Mouse (Mus musculus) hindbrain, embryonic 14.5 days (tissue): ENCODE measurements at regions not wholly inside any gene's neighbourhood (a gene's known extent, or its start where the extent isn't known, plus 50 kb on each side); places are given as distances from the start of the nearest gene placed in this dataset.

Experiments
- ATAC-seq: fragments of 200-750 bp; cut with Nextera tagmentation; 2 replicates; pipeline ENCODE4 v1.8.0; 2017; ENCODE audit warnings: moderate number of reproducible peaks, mild to moderate bottlenecking, moderate TSS enrichment, moderate library complexity; ENCODE audit not compliant: low FRiP score
- DNase-seq: peaks from one replicate; pipeline ENCODE4 v3.0.0-alpha.2; 2015; ENCODE audit warnings: low spot score
- H3K27ac ChIP-seq: fragments of 300-500 bp; sonication (generic); 2 replicates; pipeline ENCODE4 v1.5.1; 2014; ENCODE audit warnings: mild to moderate bottlenecking, moderate library complexity
- H3K27me3 ChIP-seq: fragments of 300-500 bp; sonication (generic); 2 replicates; pipeline ENCODE4 v1.6.1; 2014; ENCODE audit warnings: mild to moderate bottlenecking, low read length, mixed read lengths; ENCODE audit not compliant: control insufficient read depth, insufficient read depth
- H3K36me3 ChIP-seq: fragments of 300-500 bp; sonication (generic); replicated peaks from 2 replicates; pipeline ENCODE4 v1.6.1; 2014; ENCODE audit not compliant: control insufficient read depth, insufficient read depth
- H3K4me1 ChIP-seq: fragments of 300-500 bp; sonication (generic); replicated peaks from 2 replicates; pipeline ENCODE4 v1.6.1; 2014; ENCODE audit warnings: antibody characterized with exemption, low read length, mixed read lengths; ENCODE audit not compliant: control insufficient read depth, insufficient read depth
- H3K4me2 ChIP-seq: fragments of 300-500 bp; sonication (generic); replicated peaks from 2 replicates; pipeline ENCODE4 v1.6.1; 2014; ENCODE audit warnings: mild to moderate bottlenecking, moderate library complexity
- H3K4me3 ChIP-seq: fragments of 300-500 bp; sonication (generic); replicated peaks from 2 replicates; pipeline ENCODE4 v1.5.1; 2014; ENCODE audit warnings: mild to moderate bottlenecking, low read length
- H3K9ac ChIP-seq: fragments of 300-500 bp; sonication (generic); 2 replicates; pipeline ENCODE4 v1.6.1; 2014
- H3K9me3 ChIP-seq: fragments of 300-500 bp; sonication (generic); 2 replicates; pipeline ENCODE4 v1.6.1; 2016; ENCODE audit warnings: low read length; ENCODE audit not compliant: control insufficient read depth
- WGBS: fragments of 180-500 bp; shearing (Covaris S2); extraction: QIAGEN DNeasy Blood & Tissue Kit; methylation state at CpG from one replicate; pipeline ENCODE4 v1.1.7; 2014; 5-methylcytosine and 5-hydroxymethylcytosine counted together

- no peak overlapping the region for H3K4me2 ChIP-seq
- H3K4me3 ChIP-seq, result no peak overlapping the region
- no peaks in the 10 kb centered on the region for H3K36me3 ChIP-seq
- H3K27me3 ChIP-seq, result no peaks in the 10 kb centered on the region
- no peaks in the 10 kb centered on the region for H3K4me1 ChIP-seq
- DNase-seq (no peak), ATAC-seq (no peak)
- no peak overlapping the region for H3K27ac ChIP-seq
- WGBS, result 79% methylated on average over 1 of the region's 1 CpGs
- H3K9me3 ChIP-seq, result no peaks in the 10 kb centered on the region
- H3K9ac ChIP-seq, result no peak overlapping the region
Observed at GRCm38 (mm10) chr15:62399381-62399780, 1445.6 kb downstream of the Gsdmc2 start.

DNA sequence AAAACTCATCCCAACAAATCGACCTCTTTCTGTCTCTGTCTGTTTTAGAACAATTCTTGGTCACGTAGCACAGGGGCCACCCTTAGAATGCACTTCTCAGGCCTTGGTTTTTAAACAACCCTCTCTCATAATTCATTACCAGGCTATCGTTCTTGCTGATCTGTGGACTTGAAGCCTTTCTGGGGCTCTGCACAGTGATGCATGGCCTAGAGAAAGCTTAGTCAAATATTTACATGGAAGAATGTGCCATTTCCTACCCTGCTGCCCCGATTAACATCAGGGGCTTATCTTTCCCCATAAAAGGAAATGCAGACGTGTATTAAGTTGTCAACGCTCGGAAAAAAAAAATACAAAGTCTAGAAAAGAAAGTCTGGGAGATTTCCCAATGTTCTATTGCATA, 1448.0 kb downstream of the Gsdmc2 start:
- WGBS, result 85% methylated on average over 7 of the region's 7 CpGs
- no peak for ATAC-seq

GRCm38 (mm10) chr15:62395377-62395776, 1449.6 kb downstream of the Gsdmc2 start:
- no peaks in the 10 kb centered on the region for H3K4me1 ChIP-seq
- H3K27ac ChIP-seq, result no peak overlapping the region
- H3K9ac ChIP-seq, result no peak overlapping the region
- no peak for ATAC-seq
- H3K9me3 ChIP-seq, result no peaks in the 10 kb centered on the region
- no peak for DNase-seq
- no peak overlapping the region for H3K4me2 ChIP-seq
- H3K27me3 ChIP-seq, result no peaks in the 10 kb centered on the region
- H3K36me3 ChIP-seq, result no peaks in the 10 kb centered on the region
- H3K4me3 ChIP-seq, result no peak overlapping the region
- WGBS, result 95% methylated on average over 2 of the region's 2 CpGs

More for the DNA sequence above, 1448.0 kb downstream of the Gsdmc2 start:
- Histone ChIP-seq H3K9me3 (no peaks in the 10 kb centered on the region), H3K27ac (no peak overlapping the region), H3K9ac (no peak overlapping the region), H3K4me2 (no peak overlapping the region), H3K27me3 (no peaks in the 10 kb centered on the region), H3K4me3 (no peak overlapping the region), H3K4me1 (no peaks in the 10 kb centered on the region), H3K36me3 (no peaks in the 10 kb centered on the region)
- DNase-seq, result no peak

DNA sequence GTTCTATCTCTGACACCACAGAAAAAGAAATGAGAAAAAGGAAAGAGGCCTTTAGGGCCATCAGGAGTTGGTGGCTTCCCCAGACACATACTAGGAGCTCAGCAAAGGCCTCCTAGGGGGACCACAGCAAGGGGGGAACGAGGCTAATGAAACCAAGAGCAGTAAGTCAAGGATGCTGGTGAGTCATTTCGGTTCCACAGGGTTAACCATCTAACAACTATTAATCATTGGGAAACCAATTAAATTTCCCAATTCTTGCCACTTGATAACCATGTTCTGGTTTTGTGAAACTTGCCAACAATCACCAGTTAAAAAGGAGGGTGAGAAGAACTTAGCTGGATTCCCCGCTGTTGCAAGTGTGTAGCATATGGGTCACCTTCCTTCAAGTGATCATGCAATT, 1451.6 kb downstream of the Gsdmc2 start:
- no peak for ATAC-seq
- no peak overlapping the region for H3K4me2 ChIP-seq
- H3K9me3 ChIP-seq, result no peaks in the 10 kb centered on the region
- H3K9ac ChIP-seq, result no peak overlapping the region
- H3K27ac ChIP-seq, result no peak overlapping the region
- H3K4me3 ChIP-seq, result no peak overlapping the region
- no peaks in the 10 kb centered on the region for H3K4me1 ChIP-seq
- 91% methylated on average over 3 of the region's 3 CpGs for WGBS
- DNase-seq, result no peak
- H3K36me3 ChIP-seq, result no peaks in the 10 kb centered on the region
- H3K27me3 ChIP-seq, result no peaks in the 10 kb centered on the region

DNA sequence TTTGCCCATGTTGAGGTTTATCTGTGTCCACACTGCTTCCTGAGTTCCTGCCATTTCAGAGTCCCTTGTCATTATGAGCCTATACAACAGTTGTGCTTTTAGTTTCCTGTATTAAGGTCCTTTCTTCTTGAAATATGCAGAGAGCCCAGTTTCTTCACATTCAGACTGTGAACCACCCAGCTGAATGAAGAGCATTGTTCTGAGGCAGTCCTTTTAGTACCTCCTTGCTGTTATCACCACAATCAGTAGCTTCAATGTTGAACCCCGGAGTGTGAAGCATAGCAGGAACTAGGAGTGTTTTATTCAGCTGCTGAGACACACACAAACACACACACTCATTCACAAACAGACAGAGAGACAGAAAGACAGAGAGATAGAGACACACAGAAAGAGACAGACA, 1452.1 kb downstream of the Gsdmc2 start:
- Histone ChIP-seq H3K27ac (no peak overlapping the region), H3K4me2 (no peak overlapping the region), H3K27me3 (no peaks in the 10 kb centered on the region), H3K4me3 (no peak overlapping the region), H3K9me3 (no peaks in the 10 kb centered on the region), H3K36me3 (no peaks in the 10 kb centered on the region), H3K9ac (no peak overlapping the region), H3K4me1 (no peaks in the 10 kb centered on the region)
- DNase-seq (no peak), ATAC-seq (no peak)
- WGBS, result 62% methylated on average over 1 of the region's 1 CpGs

DNA sequence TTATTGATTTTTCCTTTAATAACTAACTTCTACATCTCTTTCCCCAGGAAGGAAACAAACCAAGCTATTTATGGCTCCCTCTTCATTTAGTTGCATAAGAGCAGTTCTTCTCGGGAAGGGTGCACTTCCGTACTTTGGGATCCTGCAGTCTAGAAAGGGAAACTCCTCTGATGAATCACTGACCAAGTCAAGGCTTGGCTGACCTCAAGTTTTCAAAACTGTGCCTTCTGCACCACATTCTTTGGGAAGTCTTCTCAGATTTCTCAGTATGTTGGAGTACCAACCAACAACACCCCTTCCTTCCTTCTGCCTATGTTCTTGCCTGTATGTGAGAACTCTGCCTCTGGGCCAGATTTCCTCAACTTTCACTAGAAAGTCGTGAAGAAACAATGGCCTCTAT, 1452.6 kb downstream of the Gsdmc2 start:
- DNase-seq (no peak), ATAC-seq (no peak)
- Histone ChIP-seq H3K9ac (no peak overlapping the region), H3K36me3 (no peaks in the 10 kb centered on the region), H3K4me2 (no peak overlapping the region), H3K4me3 (no peak overlapping the region), H3K27me3 (no peaks in the 10 kb centered on the region), H3K27ac (no peak overlapping the region), H3K4me1 (no peaks in the 10 kb centered on the region), H3K9me3 (no peaks in the 10 kb centered on the region)
- WGBS, result 82% methylated on average over 3 of the region's 3 CpGs

DNA sequence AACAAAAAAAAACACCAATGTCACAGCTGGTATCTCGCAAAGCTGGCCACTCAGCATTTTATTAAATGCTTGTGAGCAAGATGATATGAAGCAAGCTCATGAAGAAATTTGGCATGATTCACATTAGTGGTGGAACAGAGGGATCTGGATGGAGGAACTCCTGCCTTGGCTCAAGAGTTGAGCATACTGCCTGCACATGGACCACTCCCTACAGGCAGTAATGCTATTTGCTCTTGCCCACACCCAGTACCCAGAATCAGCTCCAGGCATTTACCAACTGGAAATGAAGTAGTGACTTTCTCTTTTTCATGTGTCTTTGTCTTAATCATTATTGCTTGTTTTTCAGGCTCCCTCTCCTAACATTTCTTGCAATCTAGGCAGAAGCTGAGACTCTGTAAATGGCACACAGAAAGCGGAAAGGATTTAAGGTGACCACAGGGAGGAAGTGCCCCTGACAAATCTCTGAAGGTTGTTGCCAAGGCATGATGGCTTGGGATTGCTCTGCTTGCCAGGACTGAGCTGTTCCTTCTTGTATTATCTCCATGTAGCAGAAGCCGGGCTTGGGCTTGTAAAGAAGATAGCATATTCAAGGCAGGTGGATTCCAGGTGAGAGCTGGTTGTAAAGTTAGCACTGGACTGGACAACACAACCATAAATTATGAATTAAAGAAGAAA, 1455.4 kb downstream of the Gsdmc2 start:
- H3K9me3 ChIP-seq, result no peaks in the 10 kb centered on the region
- H3K36me3 ChIP-seq, result no peaks in the 10 kb centered on the region
- no peaks in the 10 kb centered on the region for H3K27me3 ChIP-seq
- WGBS, result 94% methylated on average over 3 of the region's 3 CpGs
- no peak overlapping the region for H3K4me3 ChIP-seq
- no peak overlapping the region for H3K27ac ChIP-seq
- no peak for ATAC-seq
- H3K9ac ChIP-seq, result no peak overlapping the region
- DNase-seq, result no peak
- H3K4me2 ChIP-seq, result no peak overlapping the region
- no peaks in the 10 kb centered on the region for H3K4me1 ChIP-seq

DNA sequence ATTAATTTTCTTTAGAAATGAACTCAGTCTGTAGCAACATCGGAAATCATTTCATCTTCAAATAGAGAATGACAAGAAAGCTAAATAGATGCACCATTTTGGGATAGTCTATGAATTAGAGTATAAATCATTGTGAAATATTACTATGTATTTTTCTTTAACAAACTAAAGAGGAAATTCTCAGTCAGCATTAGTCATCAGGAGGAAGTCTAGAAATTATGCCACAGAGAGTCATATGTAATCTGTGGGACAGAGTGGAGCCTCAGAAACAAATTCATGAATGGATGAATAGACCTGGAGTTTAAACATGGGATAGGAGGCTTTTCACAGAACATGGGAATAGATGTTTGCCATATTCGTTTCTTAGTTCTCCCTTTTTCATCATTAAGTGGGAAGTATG, 1459.4 kb upstream of the A1bg start:
- WGBS, result 84% methylated on average over 2 of the region's 2 CpGs
- no peaks in the 10 kb centered on the region for H3K4me1 ChIP-seq

DNA sequence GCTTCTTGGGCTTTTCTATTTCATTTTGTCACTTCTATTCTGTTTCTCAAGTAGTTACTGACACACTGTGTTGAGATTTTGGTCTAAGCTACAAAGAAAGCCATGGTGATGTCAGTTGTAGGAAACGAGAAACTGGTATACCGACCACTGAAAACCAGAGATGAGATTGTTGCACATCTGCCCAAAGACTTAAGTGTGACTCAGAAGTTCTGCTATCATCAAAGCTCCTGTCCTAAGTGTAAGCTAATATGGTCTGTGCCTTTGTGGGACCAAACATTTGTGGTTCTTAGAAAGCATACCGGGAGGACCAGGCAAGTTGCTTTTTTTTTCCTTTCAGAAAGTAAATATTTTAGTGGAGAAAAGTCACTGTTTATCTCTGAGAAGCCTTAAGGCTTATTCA, 1451.8 kb upstream of the A1bg start:
- ATAC-seq (no peak), DNase-seq (no peak)
- Histone ChIP-seq H3K9ac (no peak overlapping the region), H3K4me3 (no peak overlapping the region), H3K27me3 (no peaks in the 10 kb centered on the region), H3K36me3 (no peaks in the 10 kb centered on the region), H3K4me2 (no peak overlapping the region), H3K4me1 (no peaks in the 10 kb centered on the region), H3K27ac (no peak overlapping the region), H3K9me3 (no peaks in the 10 kb centered on the region)
- 96% methylated on average over 3 of the region's 3 CpGs for WGBS

More for the DNA sequence above, 1459.4 kb upstream of the A1bg start:
- H3K36me3 ChIP-seq, result no peaks in the 10 kb centered on the region
- H3K9me3 ChIP-seq, result peaks cover 5% of the 10 kb centered on the region; the same call in 1 of the 2 replicates
- no peak overlapping the region for H3K4me2 ChIP-seq
- no peak for ATAC-seq
- no peak overlapping the region for H3K9ac ChIP-seq
- H3K4me3 ChIP-seq, result no peak overlapping the region
- H3K27me3 ChIP-seq, result no peaks in the 10 kb centered on the region
- H3K27ac ChIP-seq, result no peak overlapping the region
- no peak for DNase-seq

DNA sequence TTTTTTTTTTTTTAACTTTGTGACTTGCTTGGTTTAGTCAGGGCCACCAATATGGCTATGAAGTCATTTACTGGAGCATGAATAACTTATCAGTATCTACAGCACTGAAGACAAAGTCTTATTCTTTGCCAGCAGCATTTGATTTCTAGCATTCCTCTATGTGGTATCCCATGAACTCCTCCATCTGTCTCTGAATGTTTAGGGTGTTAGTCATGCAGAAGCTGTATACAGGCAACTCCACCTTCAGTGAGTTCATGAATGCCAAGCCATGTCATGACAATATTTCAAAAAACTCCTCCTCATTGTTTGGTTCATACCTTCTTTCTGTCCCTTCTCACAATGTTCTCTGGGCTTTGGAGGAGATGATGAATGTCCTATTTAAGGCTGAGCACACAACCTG, 1438.4 kb upstream of the A1bg start:
- Histone ChIP-seq H3K36me3 (no peaks in the 10 kb centered on the region), H3K4me1 (no peaks in the 10 kb centered on the region), H3K4me2 (no peak overlapping the region), H3K9me3 (no peaks in the 10 kb centered on the region), H3K27me3 (no peaks in the 10 kb centered on the region), H3K9ac (no peak overlapping the region), H3K4me3 (no peak overlapping the region), H3K27ac (no peak overlapping the region)
- DNase-seq, result no peak
- ATAC-seq, result no peak
